Mouse (Mus musculus) thymus, adult 2 months (tissue): ENCODE data around the gene Vmn1r1. TPM values are rescaled to one million over a fixed set of nuclear protein-coding genes. Genes with fewer than 3 reads are reported as not detected.
"Not testable (repeated sequence)": the region's sequence is repeated elsewhere in the genome, so short reads cannot be mapped to it uniquely, and the experiment has no call there.

ENCODE experiments used
- DNase-seq: peaks from one replicate; pipeline ENCODE4 v3.0.0; 2021
- H3K27ac ChIP-seq: fragments of 200-500 bp; 2 replicates; pipeline ENCODE4 v1.5.1; 2012; ENCODE audit warnings: low read length, control low read depth; ENCODE audit not compliant: control insufficient read depth, insufficient read depth
- H3K27me3 ChIP-seq: fragments of 200-500 bp; 2 replicates; pipeline ENCODE4 v1.6.1; 2012; ENCODE audit warnings: mild to moderate bottlenecking, low read length, moderate library complexity, mixed read lengths; ENCODE audit not compliant: control insufficient read depth, insufficient read depth
- H3K36me3 ChIP-seq: fragments of 200-500 bp; 2 replicates; pipeline ENCODE4 v1.6.1; 2012; ENCODE audit warnings: mild to moderate bottlenecking, low read length, moderate library complexity; ENCODE audit not compliant: control insufficient read depth, insufficient read depth
- H3K4me1 ChIP-seq: fragments of 200-500 bp; replicated peaks from 2 replicates; pipeline ENCODE4 v1.6.1; 2012; ENCODE audit warnings: low read length; ENCODE audit not compliant: control insufficient read depth, insufficient read depth
- H3K4me3 ChIP-seq: fragments of 200-500 bp; 2 replicates; pipeline ENCODE4 v1.5.1; 2012; ENCODE audit warnings: mild to moderate bottlenecking, low read length, control low read depth, moderate library complexity; ENCODE audit not compliant: control insufficient read depth, insufficient read depth
- CTCF ChIP-seq: fragments of 200-500 bp; IDR thresholded peaks from 2 replicates; pipeline ENCODE4 v1.5.1; 2012; ENCODE audit warnings: mild to moderate bottlenecking, control low read depth, low read length, moderate library complexity, borderline replicate concordance; ENCODE audit not compliant: control insufficient read depth, poor library complexity, insufficient read depth; ENCODE audit errors: extremely low read depth
- POLR2A ChIP-seq: fragments of 200-500 bp; IDR thresholded peaks from 2 replicates; pipeline ENCODE4 v1.6.1; 2012; ENCODE audit warnings: mild to moderate bottlenecking, low read length, control low read depth, moderate library complexity; ENCODE audit not compliant: control insufficient read depth, poor library complexity, insufficient read depth; ENCODE audit errors: extremely low read depth
- WGBS: fragments of 180-500 bp; shearing (Covaris S2); methylation state at CpG from one replicate; pipeline ENCODE4 v1.1.7; 2018; 5-methylcytosine and 5-hydroxymethylcytosine counted together
- polyA plus RNA-seq: library from polyadenylated mRNA; depleted of rRNA; stranded (reverse); fragments of >200 nt; gene quantifications from 2 replicates; pipeline ENCODE4 v1.2.3, GENCODE M21; 2012; rRNA removed

The Vmn1r1 gene
- not detected in 2 replicates for polyA plus RNA-seq

- no peaks in the 10 kb centered on the region for H3K36me3 ChIP-seq
- no peak within 1 kb of the TSS for H3K27ac ChIP-seq
- peaks cover 23% of the 10 kb centered on the region for H3K4me1 ChIP-seq
- WGBS = 95% methylated on average over 7 of the region's 7 CpGs
- TF ChIP-seq CTCF (no peak), POLR2A (no peak)
- no peak within 1 kb of the TSS for H3K4me3 ChIP-seq
- H3K27me3 ChIP-seq = no peaks in the 10 kb centered on the region
- DNase-seq = no peak
Observed at GRCm38 (mm10) chr1:182164386-182164785, at the start of gene Vmn1r1. Vmn1r1 (minus strand) TSS chr1:182164486.

- DNase-seq = no peak
- Histone ChIP-seq H3K4me1 (no peaks in the 10 kb centered on the region), H3K27ac (no peak overlapping the region), H3K4me3 (no peak overlapping the region), H3K27me3 (no peaks in the 10 kb centered on the region), H3K36me3 (no peaks in the 10 kb centered on the region)
- TF ChIP-seq CTCF (no peak), POLR2A (no peak)
- WGBS = 60% methylated on average over 2 of the region's 2 CpGs
Observed at GRCm38 (mm10) chr1:182210322-182210721, 46.0 kb upstream of the Vmn1r1 start.

GRCm38 (mm10) chr1:182192581-182192980 is 28.3 kb upstream of the Vmn1r1 start:
- TF ChIP-seq POLR2A (no peak), CTCF (no peak)
- no peaks in the 10 kb centered on the region for H3K36me3 ChIP-seq
- no peak for DNase-seq

GRCm38 (mm10) chr1:182191816-182192545 is 27.7 kb upstream of the Vmn1r1 start:
- no peaks in the 10 kb centered on the region for H3K4me1 ChIP-seq
- H3K27me3 ChIP-seq = no peaks in the 10 kb centered on the region
- H3K27ac ChIP-seq = no peak overlapping the region
- WGBS = 93% methylated on average over 10 of the region's 10 CpGs
- no peaks in the 10 kb centered on the region for H3K36me3 ChIP-seq
- no peak overlapping the region for H3K4me3 ChIP-seq
- TF ChIP-seq POLR2A = no peak
- no peak for TF ChIP-seq CTCF
- DNase-seq = no peak

More at GRCm38 (mm10) chr1:182192581-182192980, 28.3 kb upstream of the Vmn1r1 start:
- WGBS = 82% methylated on average over 1 of the region's 1 CpGs
- Histone ChIP-seq H3K4me1 (no peaks in the 10 kb centered on the region), H3K27ac (no peak overlapping the region), H3K27me3 (no peaks in the 10 kb centered on the region), H3K4me3 (no peak overlapping the region)

GRCm38 (mm10) chr1:182191181-182191580 is 26.9 kb upstream of the Vmn1r1 start:
- 34% methylated on average over 5 of the region's 5 CpGs for WGBS

GRCm38 (mm10) chr1:182189669-182190440 is 25.6 kb upstream of the Vmn1r1 start:
- Histone ChIP-seq H3K27me3 (no peaks in the 10 kb centered on the region), H3K36me3 (no peaks in the 10 kb centered on the region), H3K4me3 (no peak overlapping the region), H3K27ac (no peak overlapping the region), H3K4me1 (no peaks in the 10 kb centered on the region)
- no peak for DNase-seq
- no peak for TF ChIP-seq CTCF
- TF ChIP-seq POLR2A = no peak
- 90% methylated on average over 3 of the region's 3 CpGs for WGBS

More at GRCm38 (mm10) chr1:182191181-182191580, 26.9 kb upstream of the Vmn1r1 start:
- no peaks in the 10 kb centered on the region for H3K36me3 ChIP-seq
- H3K27me3 ChIP-seq = no peaks in the 10 kb centered on the region
- H3K4me3 ChIP-seq = no peak overlapping the region
- H3K27ac ChIP-seq = no peak overlapping the region
- H3K4me1 ChIP-seq = no peaks in the 10 kb centered on the region
- no peak for TF ChIP-seq POLR2A
- TF ChIP-seq CTCF = no peak
- DNase-seq = no peak

GRCm38 (mm10) chr1:182182449-182182848 is 18.2 kb upstream of the Vmn1r1 start:
- H3K27me3 ChIP-seq, H3K4me3 ChIP-seq, DNase-seq, H3K27ac ChIP-seq, H3K4me1 ChIP-seq, H3K36me3 ChIP-seq: not testable (repeated sequence)
- WGBS = 95% methylated on average over 4 of the region's 4 CpGs
